Mouse (Mus musculus) urinary bladder, adult 18-20 months (tissue): Measurements from ENCODE around the gene Olfr967.
"Not testable (repeated sequence)": the region's sequence is repeated elsewhere in the genome, so short reads cannot be mapped to it uniquely, and the experiment has no call there.

ENCODE experiments used
- DNase-seq, 2 experiments: peaks; one replicate each; pipeline ENCODE4 v3.0.0; 2022; ENCODE audit warnings: low spot score in 2 of 2, mixed read lengths in 2 of 2

Gene Olfr967

DNA sequence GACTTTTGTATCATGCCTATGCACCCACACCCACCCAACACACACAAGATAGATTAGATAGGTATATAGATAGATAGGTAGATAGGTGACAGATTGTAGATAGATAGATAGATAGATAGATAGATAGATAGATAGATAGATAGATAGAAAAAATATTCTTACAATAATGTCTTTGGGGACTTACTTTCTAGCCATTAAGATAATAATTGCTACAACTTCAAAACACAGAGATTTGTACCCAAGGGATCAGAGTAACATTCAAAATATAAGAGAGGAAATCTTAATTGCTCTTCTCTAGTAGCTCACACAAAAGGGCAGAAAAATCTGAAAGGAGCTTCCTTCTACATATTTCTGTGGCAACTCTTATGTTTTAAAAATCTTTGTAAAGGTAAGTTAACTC, at the start of gene Olfr967:
Olfr967 (plus strand) TSS at position 301 of the 400 bp plus-strand sequence.
- no peak for DNase-seq

DNA sequence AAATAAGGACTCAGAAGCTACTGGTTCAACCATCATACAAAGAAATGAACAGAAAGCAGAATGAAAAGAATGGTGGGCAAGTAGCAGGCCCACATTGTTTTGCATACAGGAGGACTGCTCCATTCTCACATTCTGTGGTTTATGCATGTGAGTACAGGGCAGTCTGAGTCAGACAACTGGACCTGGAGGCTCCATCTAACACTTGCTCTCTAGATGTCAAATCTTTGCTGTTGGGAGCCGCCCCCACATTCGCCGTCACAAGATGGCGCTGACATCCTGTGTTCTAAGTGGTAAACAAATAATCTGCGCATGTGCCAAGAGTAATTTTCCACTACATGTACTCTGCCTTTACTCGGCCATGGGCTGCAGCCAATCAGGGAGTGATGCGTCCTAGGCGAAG, 44.9 kb upstream of the Olfr967 start:
- not testable (repeated sequence) for DNase-seq

DNA sequence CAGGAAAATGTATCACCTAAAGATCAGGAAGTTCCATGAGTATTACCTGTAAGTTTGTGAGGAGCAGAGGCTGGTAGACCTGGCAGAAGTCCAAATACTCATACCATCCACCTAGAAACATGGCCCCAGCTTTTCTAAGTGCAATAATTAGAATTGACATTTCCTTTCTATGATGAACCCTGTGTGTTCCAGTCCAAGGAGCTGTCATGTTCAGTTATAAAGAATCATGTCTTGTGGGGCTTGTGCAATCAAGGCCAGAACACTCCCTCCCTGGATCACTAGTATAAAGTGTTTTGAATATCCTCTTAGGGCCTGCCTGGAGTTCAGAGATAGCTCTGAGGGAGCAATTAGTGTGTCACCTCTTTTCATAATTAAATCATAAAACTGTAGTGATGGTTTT, 39.0 kb upstream of the Olfr967 start, which contains the start of gene Olfr149:
Olfr149 (minus strand) TSS at position 101 of the 400 bp plus-strand sequence.
- DNase-seq = no peak

DNA sequence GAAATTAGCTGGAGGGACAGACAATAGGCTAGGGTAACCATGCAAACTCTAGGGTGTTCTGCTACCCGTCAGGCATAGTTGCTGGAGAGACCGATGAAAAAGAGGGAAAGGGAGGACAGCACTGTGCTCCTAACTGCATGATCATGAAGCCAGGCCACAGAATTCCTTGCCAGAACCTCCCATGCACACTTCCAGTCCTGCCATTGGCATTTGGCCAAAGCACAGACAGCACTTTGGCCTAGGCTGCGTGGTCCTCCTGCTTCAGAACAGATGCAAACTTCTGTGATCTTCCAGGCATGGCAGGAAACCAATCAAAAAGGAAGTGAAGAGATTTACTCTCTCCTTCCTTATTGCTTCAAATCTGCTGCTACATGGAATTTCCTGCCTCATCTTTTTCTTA, 37.1 kb upstream of the Olfr967 start:
- DNase-seq = no peak

DNA sequence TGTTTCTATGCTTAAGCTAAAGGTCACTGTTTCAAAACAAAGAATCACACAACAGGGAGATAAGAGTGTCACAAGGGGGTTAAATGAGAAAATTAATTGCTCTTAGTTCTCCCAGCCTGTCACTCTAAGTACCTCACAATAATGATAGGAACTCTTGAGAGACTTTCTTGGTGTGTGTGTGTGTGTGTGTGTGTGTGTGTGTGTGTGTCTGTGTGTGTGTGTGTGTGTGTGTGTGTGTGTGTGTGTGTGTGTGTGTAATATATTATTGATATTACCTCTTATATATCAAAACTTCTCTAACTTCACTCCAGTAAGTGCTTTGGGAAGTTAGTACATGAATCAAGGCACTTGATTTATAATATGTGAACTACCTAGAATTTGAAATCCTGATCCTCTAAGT, 35.0 kb upstream of the Olfr967 start, which contains the start of gene Olfr965:
Olfr965 (plus strand) TSS at position 301 of the 400 bp plus-strand sequence.
- DNase-seq = no peak

DNA sequence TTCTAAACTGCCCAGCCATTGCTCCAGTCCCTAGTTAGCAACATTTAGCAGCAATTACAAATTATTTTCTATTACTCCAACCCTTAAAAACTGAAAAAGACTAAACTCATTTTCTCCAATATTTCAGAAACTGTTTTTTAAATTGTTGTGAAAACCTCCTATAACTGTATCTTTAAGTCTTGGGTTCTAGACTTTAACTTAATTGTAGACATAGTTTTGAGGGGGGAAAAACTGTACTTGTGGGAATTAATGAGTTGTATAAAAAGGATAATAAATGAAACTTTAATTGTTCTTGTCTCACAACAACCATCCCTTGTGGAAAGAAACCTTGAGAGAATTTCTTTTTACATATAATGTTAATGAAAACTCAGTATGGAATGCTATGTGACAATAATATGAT, 15.4 kb upstream of the Olfr967 start, which contains the start of gene Olfr150:
Olfr150 (plus strand) TSS at position 301 of the 400 bp plus-strand sequence.
- DNase-seq = no peak

DNA sequence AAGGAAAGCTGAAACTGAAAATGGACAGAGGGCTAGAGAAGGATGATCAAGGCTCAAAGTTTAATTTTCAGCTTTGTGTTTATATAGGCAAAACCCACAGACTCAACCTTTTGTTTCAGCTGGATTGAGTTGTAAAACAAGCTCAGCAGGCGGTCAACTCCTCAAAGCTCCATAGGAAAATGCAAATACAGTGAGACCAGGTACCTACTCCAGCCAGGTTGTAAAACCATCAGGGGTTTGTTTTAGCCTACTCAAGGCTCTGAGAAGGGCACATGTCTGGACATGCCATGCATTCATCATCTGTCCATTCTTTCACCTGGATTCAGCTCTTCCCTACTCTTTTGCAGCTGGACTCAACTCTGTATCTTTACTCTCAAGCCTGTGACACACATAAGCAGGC, 5.3 kb upstream of the Olfr967 start:
- no peak for DNase-seq

DNA sequence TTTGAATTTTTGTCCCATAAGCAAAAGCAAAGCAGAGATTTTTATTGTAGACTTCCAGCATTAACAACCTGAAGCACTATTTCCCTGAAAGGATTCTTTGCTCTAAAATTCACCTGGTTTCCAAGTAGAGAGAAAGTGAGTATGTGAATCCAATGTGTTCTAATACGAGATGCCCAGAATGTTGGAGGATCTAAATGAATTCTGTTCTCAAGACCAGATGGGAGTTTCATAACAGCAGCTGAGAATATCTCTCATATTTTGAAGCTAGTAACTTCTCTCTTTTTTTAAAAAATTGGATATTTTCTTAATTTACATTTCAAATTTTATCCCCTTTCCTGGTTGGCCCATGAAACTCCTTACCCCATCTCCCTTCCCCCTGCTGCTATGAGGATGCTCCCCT, 379 bp downstream of the Olfr967 start:
- DNase-seq = no peak

DNA sequence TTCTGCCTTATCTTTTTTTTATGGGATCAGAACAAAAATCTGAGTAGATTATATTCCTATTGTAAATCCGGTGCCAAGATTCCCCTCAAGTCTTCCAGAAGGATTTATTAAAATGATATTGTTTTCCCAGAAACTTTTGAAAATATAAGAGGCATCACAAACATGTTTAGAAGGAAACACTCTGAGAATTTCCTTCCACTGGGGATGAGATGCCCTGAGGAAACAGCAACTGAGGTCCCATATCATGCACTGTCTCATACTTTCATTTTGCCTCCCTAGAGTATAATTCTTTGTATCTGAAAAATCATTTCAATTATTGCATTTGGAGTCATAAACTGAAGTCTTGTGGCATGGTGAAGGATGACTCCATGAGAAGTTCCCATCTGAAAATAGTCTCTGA, 37.1 kb downstream of the Olfr967 start, which contains the start of gene Olfr968:
Olfr968 (minus strand) TSS at position 101 of the 400 bp plus-strand sequence.
- DNase-seq = no peak

DNA sequence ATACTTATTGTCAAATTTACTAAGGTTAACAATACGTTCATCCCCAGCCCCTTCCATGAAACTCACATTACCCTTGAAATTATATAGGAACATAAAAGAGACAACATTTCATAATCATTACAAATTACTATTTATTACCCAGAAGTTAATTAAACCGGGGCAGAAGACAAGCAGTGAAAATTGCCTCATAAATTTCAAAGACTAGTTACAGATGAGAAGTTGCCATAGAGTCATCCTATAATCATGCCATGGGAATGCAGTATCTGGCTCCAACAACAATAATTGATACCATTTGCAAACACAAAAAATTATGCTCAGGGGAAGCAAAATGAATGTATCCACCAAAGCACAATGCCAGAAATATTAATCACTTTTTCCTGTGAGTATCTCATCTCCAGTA, 44.5 kb downstream of the Olfr967 start, which contains the start of gene Olfr969:
Olfr969 (plus strand) TSS at position 388 of the 400 bp plus-strand sequence.
- no peak for DNase-seq
